Mouse (Mus musculus): ENCODE measurements around the gene Lgi4. TPM values are rescaled to one million over a fixed set of nuclear protein-coding genes. Genes with fewer than 3 reads are reported as not detected.
A peak's percentile ranks its signal among the peaks of the same experiment; 100 is the strongest.

Gene Lgi4
- polyA plus RNA-seq, 2 experiments = 0.16 TPM; not detected in 1

- Histone ChIP-seq H3K4me2 (ENCODE audit: low read depth) (peak overlapping the region; percentile 47), H3K9me3 (ENCODE audit: control insufficient read depth, low read length) (no peaks in the 10 kb centered on the region), H3K27ac (no peak overlapping the region), H3K36me3 (replicated peaks; ENCODE audit: control insufficient read depth, insufficient read depth, low read depth) (no peaks in the 10 kb centered on the region), H3K4me1 (replicated peaks; ENCODE audit: control insufficient read depth in 2 of 2, insufficient read depth in 2 of 2, low read length in 1 of 2) (peaks cover 0 to 19% of the 10 kb centered on the region in 2 experiments; a peak in 2 of 4 replicates), H3K9ac (replicated peaks) (no peak overlapping the region), H3K4me3 (ENCODE audit: insufficient read depth in 1 of 2, low read depth in 2 of 2, low read length in 2 of 2) (peak overlapping the region; percentile 39 to 46; a peak in 3 of 4 replicates), H3K27me3 (ENCODE audit: control insufficient read depth, insufficient read depth, low read length) (no peaks in the 10 kb centered on the region)
- WGBS (ENCODE audit: insufficient replicate concordance) = 58% methylated on average over 6 of the region's 6 CpGs
- DNase-seq (ENCODE audit: low read depth in 3 of 3, low spot score in 3 of 3) (no peak), ATAC-seq (ENCODE audit: insufficient read depth) (no peak)
- TF ChIP-seq CTCF (IDR thresholded peaks at IDR 0.05; ENCODE audit: low read depth) (no peak), EP300 (IDR thresholded peaks at IDR 0.05; ENCODE audit: low read depth) (no peak)
Observed at GRCm38 (mm10) chr7:31113800-31114199, 54.7 kb downstream of the Lgi4 start.

- Histone ChIP-seq H3K9ac (replicated peaks) (no peak overlapping the region), H3K4me2 (ENCODE audit: low read depth) (peak overlapping the region; percentile 47), H3K27me3 (ENCODE audit: control insufficient read depth, insufficient read depth, low read length) (no peaks in the 10 kb centered on the region), H3K4me3 (ENCODE audit: insufficient read depth in 1 of 2, low read depth in 2 of 2, low read length in 2 of 2) (peak overlapping the region; percentile 39 to 46), H3K36me3 (replicated peaks; ENCODE audit: control insufficient read depth, insufficient read depth, low read depth) (no peaks in the 10 kb centered on the region), H3K27ac (no peak overlapping the region), H3K4me1 (replicated peaks; ENCODE audit: control insufficient read depth in 2 of 2, insufficient read depth in 2 of 2, low read length in 1 of 2) (peaks cover 0 to 19% of the 10 kb centered on the region in 2 experiments; a peak in 2 of 4 replicates), H3K9me3 (ENCODE audit: control insufficient read depth, low read length) (no peaks in the 10 kb centered on the region)
- TF ChIP-seq EP300 (IDR thresholded peaks at IDR 0.05; ENCODE audit: low read depth) = no peak
- peak; percentile 46 for TF ChIP-seq CTCF (IDR thresholded peaks at IDR 0.05; ENCODE audit: low read depth)
- ATAC-seq (ENCODE audit: insufficient read depth) (0 out of 2 replicates have a peak, but pooled peaks have one; percentile 6), DNase-seq (ENCODE audit: low read depth in 3 of 3, low spot score in 3 of 3) (no peak)
- 49% methylated on average over 10 of the region's 10 CpGs for WGBS (ENCODE audit: insufficient replicate concordance)
Observed at GRCm38 (mm10) chr7:31114646-31115045, 55.5 kb downstream of the Lgi4 start.

- peak within 1 kb of the TSS; percentile 47 for H3K4me2 ChIP-seq (ENCODE audit: low read depth)
- peak within 1 kb of the TSS; percentile 50; the same call in 1 of the 2 replicates for H3K27ac ChIP-seq
- peak in 1 of 3 experiments; percentile 16 for DNase-seq (ENCODE audit: low read depth in 3 of 3, low spot score in 3 of 3)
- H3K4me3 ChIP-seq (ENCODE audit: insufficient read depth in 1 of 2, low read depth in 2 of 2, low read length in 2 of 2) = peak within 1 kb of the TSS; percentile 39 to 46
- 15% methylated on average over 13 of the region's 15 CpGs for WGBS (ENCODE audit: insufficient replicate concordance)
- peak; percentile 74 for ATAC-seq (ENCODE audit: insufficient read depth)
- no peaks in the 10 kb centered on the region for H3K27me3 ChIP-seq (ENCODE audit: control insufficient read depth, insufficient read depth, low read length)
- H3K4me1 ChIP-seq (replicated peaks; ENCODE audit: control insufficient read depth in 2 of 2, insufficient read depth in 2 of 2, low read length in 1 of 2) = peaks cover 0 to 18% of the 10 kb centered on the region in 2 experiments; a peak in 2 of 4 replicates
- TF ChIP-seq EP300 (IDR thresholded peaks at IDR 0.05; ENCODE audit: low read depth) = no peak
- TF ChIP-seq CTCF (IDR thresholded peaks at IDR 0.05; ENCODE audit: low read depth) = no peak
- H3K9ac ChIP-seq (replicated peaks) = no peak within 1 kb of the TSS
- H3K9me3 ChIP-seq (ENCODE audit: control insufficient read depth, low read length) = no peaks in the 10 kb centered on the region
- H3K36me3 ChIP-seq (replicated peaks; ENCODE audit: control insufficient read depth, insufficient read depth, low read depth) = no peaks in the 10 kb centered on the region
Observed at GRCm38 (mm10) chr7:31115182-31115581, 56.0 kb downstream of the Lgi4 start, which contains the start of gene Hpn. Gene Hpn, minus strand, starts transcription at chr7:31115290.

- DNase-seq (ENCODE audit: low read depth in 3 of 3, low spot score in 3 of 3) (peak; percentile 26 to 39 (median 30)), ATAC-seq (ENCODE audit: insufficient read depth) (peak; percentile 78)
- TF ChIP-seq EP300 (IDR thresholded peaks at IDR 0.05; ENCODE audit: low read depth) = no peak
- no peak for TF ChIP-seq CTCF (IDR thresholded peaks at IDR 0.05; ENCODE audit: low read depth)
- Histone ChIP-seq H3K27ac (peak overlapping the region; percentile 50; the same call in 1 of the 2 replicates), H3K9ac (replicated peaks) (no peak overlapping the region), H3K4me1 (replicated peaks; ENCODE audit: control insufficient read depth in 2 of 2, insufficient read depth in 2 of 2, low read length in 1 of 2) (peaks cover 0 to 16% of the 10 kb centered on the region in 2 experiments; a peak in 2 of 4 replicates), H3K4me3 (ENCODE audit: insufficient read depth in 1 of 2, low read depth in 2 of 2, low read length in 2 of 2) (no peak overlapping the region), H3K27me3 (ENCODE audit: control insufficient read depth, insufficient read depth, low read length) (no peaks in the 10 kb centered on the region), H3K4me2 (ENCODE audit: low read depth) (peak overlapping the region; percentile 47; the same call in 1 of the 2 replicates), H3K9me3 (ENCODE audit: control insufficient read depth, low read length) (no peaks in the 10 kb centered on the region), H3K36me3 (replicated peaks; ENCODE audit: control insufficient read depth, insufficient read depth, low read depth) (no peaks in the 10 kb centered on the region)
- 7% methylated on average over 16 of the region's 17 CpGs for WGBS (ENCODE audit: insufficient replicate concordance)
Observed at GRCm38 (mm10) chr7:31115587-31116043, 56.5 kb downstream of the Lgi4 start.

- Histone ChIP-seq H3K9ac (replicated peaks) (no peak overlapping the region), H3K9me3 (ENCODE audit: control insufficient read depth, low read length) (no peaks in the 10 kb centered on the region), H3K27me3 (ENCODE audit: control insufficient read depth, insufficient read depth, low read length) (no peaks in the 10 kb centered on the region), H3K4me2 (ENCODE audit: low read depth) (no peak overlapping the region), H3K4me1 (replicated peaks; ENCODE audit: control insufficient read depth in 2 of 2, insufficient read depth in 2 of 2, low read length in 1 of 2) (peaks cover 0 to 7% of the 10 kb centered on the region in 2 experiments; a peak in 1 of 4 replicates), H3K36me3 (replicated peaks; ENCODE audit: control insufficient read depth, insufficient read depth, low read depth) (no peaks in the 10 kb centered on the region), H3K4me3 (ENCODE audit: insufficient read depth in 1 of 2, low read depth in 2 of 2, low read length in 2 of 2) (no peak overlapping the region), H3K27ac (no peak overlapping the region)
- ATAC-seq (ENCODE audit: insufficient read depth) (peak; percentile 7; the same call in 1 of the 2 replicates), DNase-seq (ENCODE audit: low read depth in 3 of 3, low spot score in 3 of 3) (peak in 1 of 3 experiments; percentile 7)
- WGBS (ENCODE audit: insufficient replicate concordance) = 53% methylated on average over 16 of the region's 16 CpGs
- TF ChIP-seq CTCF (IDR thresholded peaks at IDR 0.05; ENCODE audit: low read depth) = no peak
- no peak for TF ChIP-seq EP300 (IDR thresholded peaks at IDR 0.05; ENCODE audit: low read depth)
Observed at GRCm38 (mm10) chr7:31116721-31117145, 57.6 kb downstream of the Lgi4 start.
